Mouse (Mus musculus): ENCODE results near the gene I830077J02Rik. TPM values are rescaled to one million over a fixed set of nuclear protein-coding genes. Genes with fewer than 3 reads are reported as not detected.
"Not testable (repeated sequence)": the region's sequence is repeated elsewhere in the genome, so short reads cannot be mapped to it uniquely, and the experiment has no call there.

Gene I830077J02Rik
- total RNA-seq, 2 experiments from 2014 or later = 0.84 to 1.5 TPM

DNA sequence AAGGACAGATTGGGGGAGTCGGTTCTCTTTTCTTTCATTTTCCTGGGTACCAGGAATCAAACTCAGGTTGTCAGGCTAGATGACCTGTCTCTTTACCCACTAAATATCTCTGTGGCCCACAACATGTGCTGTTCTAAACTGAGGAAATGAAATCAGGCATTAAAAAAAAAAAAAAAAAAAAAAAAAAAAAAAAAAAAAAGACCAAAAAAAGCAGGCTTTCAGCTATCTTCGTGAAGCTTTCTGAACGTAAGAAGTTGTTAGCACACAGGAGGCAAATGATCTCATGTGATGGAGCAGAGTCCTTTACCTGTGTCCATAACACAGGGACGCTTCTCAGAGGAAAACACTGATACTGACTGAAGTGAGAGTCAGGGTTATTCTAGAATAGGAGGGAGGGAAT, 3.6 kb upstream of the I830077J02Rik start:
- H3K27ac ChIP-seq = no peak overlapping the region
- no peak overlapping the region for H3K4me3 ChIP-seq
- no peak for DNase-seq (ENCODE audit: extremely low spot score in 1 of 2, low spot score in 2 of 2)
- no peak for TF ChIP-seq CTCF (IDR thresholded peaks at IDR 0.05)
- intact Hi-C loops (cut with DNase I) = no loop called here

DNA sequence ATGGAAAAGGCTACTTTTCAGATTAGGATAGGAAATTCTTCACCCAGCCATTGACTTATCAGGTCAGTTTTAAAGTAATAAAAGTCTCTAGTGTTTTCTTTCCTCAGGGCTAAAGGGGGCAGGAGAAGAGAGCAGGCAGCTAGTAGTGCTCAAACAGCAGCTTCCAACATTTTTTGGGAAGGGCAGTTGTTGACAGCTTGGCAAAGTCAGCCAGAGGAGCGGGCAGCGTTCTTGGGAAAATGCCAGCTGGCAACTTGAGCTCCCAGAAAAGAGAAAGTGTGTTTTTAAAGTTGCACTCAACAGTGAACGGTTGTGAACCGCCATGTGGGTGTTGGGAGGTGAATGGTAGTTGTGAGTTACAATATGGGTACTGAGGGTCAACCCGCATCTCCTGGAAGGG, 2.6 kb upstream of the I830077J02Rik start:
- no peak for DNase-seq (ENCODE audit: extremely low spot score in 1 of 2, low spot score in 2 of 2)
- no peak overlapping the region for H3K4me3 ChIP-seq
- TF ChIP-seq CTCF (IDR thresholded peaks at IDR 0.05) = no peak
- H3K27ac ChIP-seq = no peak overlapping the region
- intact Hi-C loops (cut with DNase I) = no loop called here

DNA sequence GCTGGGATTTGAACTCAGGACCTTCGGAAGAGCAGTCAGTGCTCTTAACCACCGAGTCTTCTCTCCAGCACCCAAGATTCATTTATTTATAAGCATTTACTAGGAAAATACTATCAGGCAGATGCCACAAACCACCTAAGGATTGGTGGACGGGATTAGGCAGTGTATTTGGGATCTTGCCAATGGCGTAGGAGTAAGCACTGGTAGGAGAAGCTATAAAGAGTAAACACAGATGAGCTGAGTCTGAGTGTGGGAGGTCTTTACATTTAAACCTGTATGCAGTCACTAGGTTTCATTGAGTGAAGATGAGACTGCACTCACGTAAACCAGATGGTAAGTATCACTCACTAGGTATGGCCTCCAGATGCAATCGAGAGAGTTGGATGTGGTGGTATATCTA, 1.5 kb upstream of the I830077J02Rik start:
- Histone ChIP-seq H3K4me3 (no peak overlapping the region), H3K27ac (no peak overlapping the region)
- intact Hi-C loops (cut with DNase I) = no loop called here
- no peak for TF ChIP-seq CTCF (IDR thresholded peaks at IDR 0.05)
- DNase-seq (ENCODE audit: extremely low spot score in 1 of 2, low spot score in 2 of 2) = no peak

DNA sequence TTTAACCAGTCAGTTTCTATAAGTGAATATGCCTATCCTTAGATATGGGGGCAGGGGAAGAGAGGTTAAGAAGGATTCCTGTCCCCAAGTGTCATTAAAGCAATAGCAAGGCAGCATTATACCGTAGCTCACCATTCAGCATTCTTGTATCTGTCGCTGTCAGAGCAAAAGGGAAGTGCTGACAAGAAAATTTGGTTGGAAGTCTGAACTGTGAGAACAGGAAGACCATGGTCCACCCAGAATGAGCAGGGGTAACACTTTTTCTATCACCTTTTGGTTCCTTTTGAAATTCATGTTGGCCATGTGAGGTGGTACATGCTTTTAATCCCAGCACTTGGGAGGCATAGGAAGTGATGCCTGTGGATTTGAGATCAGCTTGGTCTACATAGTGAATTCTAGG, 1.4 kb downstream of the I830077J02Rik start:
- Histone ChIP-seq H3K4me3 (no peak overlapping the region), H3K27ac (no peak overlapping the region)
- intact Hi-C loops (cut with DNase I) = no loop called here
- no peak for TF ChIP-seq CTCF (IDR thresholded peaks at IDR 0.05)
- DNase-seq (ENCODE audit: extremely low spot score in 1 of 2, low spot score in 2 of 2) = no peak

DNA sequence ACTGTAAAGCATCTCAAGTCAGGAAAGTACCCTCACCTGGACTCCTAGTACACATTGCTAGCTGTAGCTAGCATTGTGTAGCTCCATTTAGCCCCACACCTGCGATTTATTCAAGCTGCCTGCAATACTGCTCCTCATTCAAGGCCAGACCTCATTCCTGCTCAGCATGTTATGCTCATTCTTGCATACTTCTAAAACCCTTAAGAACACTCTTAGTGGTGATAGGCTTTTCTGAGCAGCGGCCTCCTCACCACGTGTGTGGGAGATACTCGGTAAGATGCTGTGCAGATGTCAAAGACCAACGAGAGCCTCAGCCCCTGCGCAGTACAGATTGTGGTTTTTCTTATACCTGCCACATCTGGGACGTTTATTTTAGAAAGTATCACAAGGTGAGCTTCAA, 2.6 kb downstream of the I830077J02Rik start:
- intact Hi-C loops (cut with DNase I) = no loop called here
- Histone ChIP-seq H3K27ac (no peak overlapping the region), H3K4me3 (no peak overlapping the region)
- no peak for TF ChIP-seq CTCF (IDR thresholded peaks at IDR 0.05)
- DNase-seq (ENCODE audit: extremely low spot score in 1 of 2, low spot score in 2 of 2) = no peak

DNA sequence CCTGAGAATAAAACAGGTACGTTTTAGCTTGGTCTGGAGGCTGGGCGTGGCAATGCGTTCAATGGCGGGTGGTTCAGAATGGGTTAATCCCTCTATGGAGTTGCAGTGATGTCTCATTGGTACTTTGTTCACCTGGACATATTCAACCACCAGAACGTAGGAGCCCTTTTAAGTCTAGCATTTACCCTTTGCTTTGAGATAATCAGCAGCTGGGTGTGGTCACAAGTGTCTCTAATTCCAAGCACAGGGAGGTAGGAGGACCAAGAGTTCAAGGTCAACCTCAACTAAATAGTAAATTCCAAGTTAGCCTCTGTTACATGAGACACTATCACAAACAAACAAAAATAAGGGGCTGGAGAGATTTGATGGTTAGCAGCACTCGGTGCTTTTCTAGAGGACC, 3.7 kb downstream of the I830077J02Rik start:
- intact Hi-C loops (cut with DNase I) = no loop called here
- no peak for TF ChIP-seq CTCF (IDR thresholded peaks at IDR 0.05)
- H3K4me3 ChIP-seq = no peak overlapping the region
- no peak overlapping the region for H3K27ac ChIP-seq
- DNase-seq (ENCODE audit: extremely low spot score in 1 of 2, low spot score in 2 of 2) = no peak

DNA sequence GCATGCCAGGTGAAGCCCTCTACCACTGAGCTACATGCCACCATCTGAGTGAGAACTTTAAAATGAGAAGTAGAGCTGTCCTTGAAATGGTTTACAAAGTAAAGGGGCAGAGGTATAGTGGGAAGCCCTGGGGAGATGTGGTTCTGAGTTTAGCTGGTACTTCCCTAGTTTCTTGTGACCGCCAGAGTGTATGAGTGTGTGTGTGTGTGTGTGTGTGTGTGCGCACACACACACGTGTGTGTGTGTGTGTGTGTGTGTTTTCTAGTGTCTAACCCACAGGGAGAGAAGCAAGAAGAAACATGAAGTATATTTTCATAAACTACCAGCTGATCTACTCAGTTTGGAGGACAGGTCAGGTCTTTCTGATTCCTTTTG, 4.3 kb downstream of the I830077J02Rik start:
- no peak for DNase-seq (ENCODE audit: extremely low spot score in 1 of 2, low spot score in 2 of 2)
- Histone ChIP-seq H3K27ac (no peak overlapping the region), H3K4me3 (no peak overlapping the region)
- intact Hi-C loops (cut with DNase I) = no loop called here
- no peak for TF ChIP-seq CTCF (IDR thresholded peaks at IDR 0.05)

DNA sequence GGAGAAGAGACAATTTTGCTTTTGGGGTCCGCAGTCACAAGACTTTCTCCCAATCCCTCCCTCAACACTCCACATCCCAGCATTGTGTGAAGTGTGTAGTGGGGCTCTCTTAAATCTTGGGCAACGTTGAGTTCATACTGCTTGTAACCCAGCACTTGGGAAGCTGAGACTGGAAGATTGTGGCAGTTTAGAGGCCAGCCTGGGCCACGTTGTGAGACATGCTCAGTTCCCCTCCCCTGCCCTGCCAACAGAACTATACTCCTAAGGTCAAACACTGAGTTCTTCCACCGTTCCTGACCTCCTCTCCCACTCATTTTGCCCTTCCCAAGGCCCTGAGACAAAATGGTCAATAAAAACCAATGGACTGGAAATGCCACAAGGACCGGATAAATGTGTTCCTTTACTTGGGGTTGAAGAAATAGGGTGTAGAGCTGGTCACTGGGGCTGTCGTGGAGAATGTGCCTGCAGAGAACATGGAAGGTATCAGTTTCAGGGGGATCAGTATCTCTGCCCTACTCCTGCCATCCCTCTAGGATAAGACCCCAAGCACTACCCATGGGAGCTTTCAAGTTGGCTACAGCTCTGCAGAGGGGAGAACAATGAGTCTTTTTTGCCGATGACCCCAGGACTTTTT, 4.8 kb downstream of the I830077J02Rik start:
- no peak overlapping the region for H3K27ac ChIP-seq
- no peak overlapping the region for H3K4me3 ChIP-seq
- no peak for TF ChIP-seq CTCF (IDR thresholded peaks at IDR 0.05)
- intact Hi-C loops (cut with DNase I) = no loop called here
- DNase-seq (ENCODE audit: extremely low spot score in 1 of 2, low spot score in 2 of 2) = no peak

DNA sequence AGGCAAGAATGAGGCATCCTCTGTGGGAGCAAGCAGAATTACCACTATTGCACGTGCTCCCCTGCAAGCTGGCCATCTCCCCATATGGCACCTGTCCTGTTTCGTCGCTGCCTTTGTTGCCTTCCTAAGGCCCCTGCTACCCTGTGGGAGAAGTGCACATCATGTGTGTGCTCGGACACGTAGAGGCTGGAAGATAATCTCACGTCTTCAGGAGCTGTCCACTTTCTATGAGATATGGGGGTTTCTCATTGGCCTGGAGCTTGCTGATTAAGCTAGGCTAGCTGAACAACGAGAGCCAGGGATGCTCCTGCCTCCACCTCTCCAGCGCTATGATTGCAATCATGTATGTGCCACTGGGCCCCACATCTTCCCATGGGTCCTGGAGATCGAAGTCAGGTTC, 7.8 kb downstream of the I830077J02Rik start:
- Histone ChIP-seq H3K4me3 (no peak overlapping the region), H3K27ac (no peak overlapping the region)
- TF ChIP-seq CTCF (IDR thresholded peaks at IDR 0.05) = no peak
- intact Hi-C loops (cut with DNase I) = no loop called here
- DNase-seq (ENCODE audit: extremely low spot score in 1 of 2, low spot score in 2 of 2) = no peak

DNA sequence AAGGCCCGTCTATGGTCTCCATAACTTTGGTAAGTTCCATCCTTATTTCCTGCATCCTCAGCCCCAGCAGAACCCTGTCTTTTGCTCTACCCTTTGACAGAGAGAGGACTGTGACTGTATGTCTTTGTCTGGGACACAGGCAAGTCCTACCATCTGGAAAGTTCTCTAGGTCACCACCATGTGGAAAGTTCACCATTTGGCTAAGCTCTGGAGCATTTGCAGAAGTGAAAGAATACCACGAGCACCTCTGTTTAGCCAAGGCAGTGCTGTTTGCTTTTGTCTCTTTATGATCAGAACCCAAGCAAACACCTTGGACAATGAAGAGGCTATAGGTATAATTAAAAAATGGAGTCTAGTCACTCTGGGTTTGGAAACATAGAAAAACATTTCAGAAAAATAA, 10.5 kb downstream of the I830077J02Rik start:
- TF ChIP-seq CTCF (IDR thresholded peaks at IDR 0.05) = no peak
- intact Hi-C loops (cut with DNase I) = no loop called here
- no peak overlapping the region for H3K4me3 ChIP-seq
- no peak overlapping the region for H3K27ac ChIP-seq
- no peak for DNase-seq (ENCODE audit: extremely low spot score in 1 of 2, low spot score in 2 of 2)

DNA sequence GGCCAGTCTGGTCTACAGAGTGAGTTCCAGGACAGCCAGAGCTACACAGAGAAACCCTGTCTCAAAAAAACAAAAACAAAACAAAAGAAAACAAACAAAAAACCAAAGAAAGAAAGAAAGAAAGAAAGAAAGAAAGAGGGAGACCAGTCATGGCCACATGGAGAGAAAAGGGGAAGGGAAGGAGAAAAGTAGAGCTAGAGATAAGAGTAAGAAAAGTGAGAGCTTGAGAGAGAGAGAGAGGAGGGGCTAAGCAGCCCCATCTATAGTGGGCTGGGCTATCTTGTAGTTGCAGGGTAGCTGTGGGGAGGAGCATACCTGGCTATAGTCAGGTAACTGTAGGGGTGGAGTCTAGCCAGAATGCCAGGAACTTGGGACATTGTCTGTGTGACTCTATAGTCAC, 11.7 kb downstream of the I830077J02Rik start:
- H3K27ac ChIP-seq; intact Hi-C loops (cut with DNase I); DNase-seq (ENCODE audit: extremely low spot score in 1 of 2, low spot score in 2 of 2); H3K4me3 ChIP-seq: not testable (repeated sequence)

DNA sequence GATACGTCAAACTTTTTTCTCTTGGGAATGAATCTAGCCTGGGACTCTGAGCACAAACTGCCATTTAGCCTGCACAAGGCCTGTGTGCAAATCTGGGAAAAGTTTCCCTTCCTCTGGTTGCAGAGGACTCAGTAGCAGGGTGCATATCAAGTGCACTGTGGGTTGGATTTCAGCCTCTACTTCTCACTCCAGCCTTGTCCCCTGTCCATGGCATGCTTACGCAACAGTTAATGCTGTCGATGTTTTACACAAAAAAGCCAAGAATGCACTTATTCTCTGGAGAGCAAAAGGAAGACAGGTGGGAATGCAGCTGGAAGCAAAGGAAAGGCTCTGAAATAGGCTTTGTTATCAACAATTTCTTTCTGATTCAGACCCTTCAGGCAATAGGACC, 14.1 kb downstream of the I830077J02Rik start:
- Histone ChIP-seq H3K4me3 (no peak overlapping the region), H3K27ac (no peak overlapping the region)
- TF ChIP-seq CTCF (IDR thresholded peaks at IDR 0.05) = no peak
- no peak for DNase-seq (ENCODE audit: extremely low spot score in 1 of 2, low spot score in 2 of 2)
- intact Hi-C loops (cut with DNase I) = no loop called here

DNA sequence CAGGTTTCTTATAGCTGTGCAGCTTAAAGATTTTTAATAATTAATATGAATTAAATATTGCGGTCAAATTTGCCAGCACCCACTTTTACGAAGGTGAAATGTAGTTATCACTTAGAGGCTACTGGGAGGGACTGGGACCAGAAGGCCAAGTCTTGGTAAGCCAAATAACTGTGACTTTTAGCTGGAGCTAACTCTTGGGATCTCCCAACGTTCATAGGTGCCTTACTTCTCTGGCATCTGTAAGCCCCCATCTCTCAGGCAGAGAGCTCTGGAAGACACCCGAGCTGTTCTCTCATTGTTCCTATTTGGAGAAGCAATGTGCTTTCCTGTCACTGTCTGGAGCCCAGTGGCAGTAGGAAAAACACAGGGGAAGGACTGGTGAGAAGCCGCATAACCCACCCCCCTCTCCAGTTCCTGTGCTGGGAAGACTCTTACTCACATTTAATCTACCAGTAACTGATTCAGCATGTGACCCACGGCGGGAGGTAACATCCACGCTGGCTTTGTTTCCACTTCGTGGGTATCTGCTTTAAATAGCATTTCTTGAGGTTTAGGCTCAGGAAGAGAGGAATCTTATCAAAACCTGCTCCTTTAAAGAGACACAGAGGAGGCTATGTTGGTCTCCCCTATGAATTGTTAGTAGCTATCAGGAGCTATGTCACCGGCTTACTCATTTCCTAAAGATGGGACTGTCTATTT, 14.7 kb downstream of the I830077J02Rik start:
- Histone ChIP-seq H3K27ac (no peak overlapping the region), H3K4me3 (no peak overlapping the region)
- no peak for TF ChIP-seq CTCF (IDR thresholded peaks at IDR 0.05)
- intact Hi-C loops (cut with DNase I) = no loop called here
- no peak for DNase-seq (ENCODE audit: extremely low spot score in 1 of 2, low spot score in 2 of 2)

DNA sequence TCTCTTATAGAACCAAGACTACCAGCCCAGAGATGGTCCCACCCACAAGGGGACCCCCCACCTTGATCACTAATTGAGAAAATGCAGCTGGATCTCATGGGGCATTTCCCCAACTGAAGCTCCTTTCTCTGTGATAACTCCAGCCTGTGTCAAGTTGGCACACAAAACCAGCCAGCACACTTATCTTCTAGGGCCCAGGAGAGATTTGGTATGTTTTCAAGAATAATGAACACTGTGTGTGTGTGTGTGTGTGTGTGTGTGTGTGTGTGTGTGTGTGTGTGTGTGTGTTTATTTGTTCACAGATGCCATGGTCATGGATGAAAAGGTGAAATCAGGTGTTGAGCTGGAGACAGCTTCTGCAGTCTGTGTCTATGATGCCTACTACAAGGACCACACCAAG, 16.0 kb downstream of the I830077J02Rik start:
- DNase-seq (ENCODE audit: extremely low spot score in 1 of 2, low spot score in 2 of 2); H3K4me3 ChIP-seq; intact Hi-C loops (cut with DNase I); H3K27ac ChIP-seq: not testable (repeated sequence)

Measured in left cerebral cortex, adult 2 months (tissue).